ENCODE assay signal across 14 mouse cellular contexts in the genomic region with DNA sequence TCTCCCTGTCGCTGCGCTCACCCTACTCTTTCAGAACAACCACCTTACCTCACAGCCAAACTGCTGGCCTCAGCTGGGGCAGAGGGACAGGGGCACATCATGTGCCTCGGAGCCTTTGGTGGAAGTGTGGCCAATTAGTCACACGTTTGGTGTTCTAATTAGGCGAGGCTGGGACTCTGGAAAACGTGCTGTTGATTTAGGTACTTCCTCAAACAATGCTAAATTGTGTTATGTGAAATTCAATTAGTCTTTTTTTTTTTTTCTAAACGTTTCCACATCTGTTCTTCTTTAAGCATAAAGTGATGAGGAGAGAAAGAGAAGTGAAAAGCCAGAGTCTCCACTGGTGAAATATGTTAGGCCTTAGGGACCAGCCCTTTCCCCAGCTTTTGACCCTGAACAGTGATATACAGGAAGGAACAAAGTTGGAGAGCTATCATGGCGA.
DNase-seq lines count a peak whose midpoint lies in the region; ATAC-seq lines count a peak whose summit lies in the region.
"Had no signal": no experiment of that assay in that cellular context is flagged by ENCODE, and none has a peak within 500 bp of the region (broad histone marks: within the 10 kb centered on the region; RNA-seq: fewer than 3 reads in every experiment).

No protein-coding gene starts in this region.

- 19% methylated on average over 8 of the region's 8 CpGs for WGBS in forebrain, embryonic 10.5 days
- 18% methylated on average over 8 of the region's 8 CpGs for WGBS in forebrain, embryonic 14.5 days
- 7% methylated on average over 8 of the region's 8 CpGs for WGBS in embryonic facial prominence, embryonic 11.5 days
- 9% methylated on average over 8 of the region's 8 CpGs for WGBS in limb, embryonic 13.5 days

- H3K4me3 ChIP-seq in forebrain, embryonic 10.5 days: no peak overlapping the region
- no peak overlapping the region for H3K4me3 ChIP-seq in forebrain, embryonic 14.5 days (ENCODE audit: low read depth, low read length)
- no peak overlapping the region for H3K4me3 ChIP-seq in embryonic facial prominence, embryonic 11.5 days (ENCODE audit: low read depth, low read length)
- no peak overlapping the region for H3K4me3 ChIP-seq in limb, embryonic 13.5 days

- peaks cover 15% of the 10 kb centered on the region for H3K4me1 ChIP-seq in forebrain, embryonic 10.5 days
- 0 out of 2 replicates have a peak, but pooled peaks cover 2% of the 10 kb centered on the region for H3K4me1 ChIP-seq in forebrain, embryonic 14.5 days (ENCODE audit: control insufficient read depth, insufficient read depth, low read length)
- H3K4me1 ChIP-seq in embryonic facial prominence, embryonic 11.5 days (ENCODE audit: control insufficient read depth, insufficient read depth, low read length): no peaks in the 10 kb centered on the region
- H3K4me1 ChIP-seq in limb, embryonic 13.5 days: peaks cover 3% of the 10 kb centered on the region; the same call in 1 of the 2 replicates

- peak; percentile 21 for DNase-seq in forebrain, embryonic 10.5 days (ENCODE audit: extremely low spot score, low spot score)
- DNase-seq in forebrain, embryonic 14.5 days (ENCODE audit: low spot score): no peak
- DNase-seq in kidney, postnatal 4 days: peak; percentile 35 to 38
- DNase-seq in kidney, adult 8-10 months: no peak
- DNase-seq in embryonic facial prominence, embryonic 11.5 days (ENCODE audit: low spot score): peak; percentile 58
- no peak for DNase-seq in frontal cortex, postnatal 10 days (ENCODE audit: low spot score in 2 of 2)
- DNase-seq: adrenal gland, adult 2 months; cerebellum, postnatal 36 days; gastrocnemius, postnatal 25 days; kidney, adult 2 months had no signal

- no peak overlapping the region for H3K9ac ChIP-seq in forebrain, embryonic 14.5 days (ENCODE audit: low read length)
- no peak overlapping the region for H3K9ac ChIP-seq in embryonic facial prominence, embryonic 11.5 days (replicated peaks; ENCODE audit: low read length)
- no peak overlapping the region for H3K9ac ChIP-seq in limb, embryonic 13.5 days

- no peak overlapping the region for H3K4me2 ChIP-seq in forebrain, embryonic 14.5 days (ENCODE audit: low read length)
- H3K4me2 ChIP-seq in embryonic facial prominence, embryonic 11.5 days (ENCODE audit: low read depth, low read length): no peak overlapping the region
- no peak overlapping the region for H3K4me2 ChIP-seq in limb, embryonic 13.5 days (replicated peaks)

- no peaks in the 10 kb centered on the region for H3K36me3 ChIP-seq in forebrain, embryonic 10.5 days (replicated peaks)
- no peaks in the 10 kb centered on the region for H3K36me3 ChIP-seq in forebrain, embryonic 14.5 days (ENCODE audit: control insufficient read depth, insufficient read depth, low read length)
- H3K36me3 ChIP-seq in embryonic facial prominence, embryonic 11.5 days (replicated peaks; ENCODE audit: control insufficient read depth, insufficient read depth, low read depth, low read length): no peaks in the 10 kb centered on the region
- H3K36me3 ChIP-seq in limb, embryonic 13.5 days: no peaks in the 10 kb centered on the region

- H3K27me3 ChIP-seq in forebrain, embryonic 10.5 days (ENCODE audit: poor library complexity, severe bottlenecking): no peaks in the 10 kb centered on the region
- no peaks in the 10 kb centered on the region for H3K27me3 ChIP-seq in forebrain, embryonic 14.5 days (replicated peaks; ENCODE audit: control insufficient read depth, insufficient read depth, low read length)
- no peaks in the 10 kb centered on the region for H3K27me3 ChIP-seq in embryonic facial prominence, embryonic 11.5 days (ENCODE audit: control insufficient read depth, insufficient read depth, low read length)
- peaks cover 16% of the 10 kb centered on the region for H3K27me3 ChIP-seq in limb, embryonic 13.5 days

- peak overlapping the region; percentile 35; the same call in 1 of the 2 replicates for H3K27ac ChIP-seq in forebrain, embryonic 10.5 days
- no peak overlapping the region for H3K27ac ChIP-seq in forebrain, embryonic 14.5 days (ENCODE audit: low read depth, low read length)
- H3K27ac ChIP-seq in embryonic facial prominence, embryonic 11.5 days (replicated peaks; ENCODE audit: low read depth, low read length): no peak overlapping the region
- no peak overlapping the region for H3K27ac ChIP-seq in limb, embryonic 13.5 days

- H3K9me3 ChIP-seq in forebrain, embryonic 10.5 days: no peaks in the 10 kb centered on the region
- no peaks in the 10 kb centered on the region for H3K9me3 ChIP-seq in forebrain, embryonic 14.5 days (replicated peaks; ENCODE audit: control insufficient read depth, low read length)
- no peaks in the 10 kb centered on the region for H3K9me3 ChIP-seq in embryonic facial prominence, embryonic 11.5 days (replicated peaks; ENCODE audit: control insufficient read depth, low read length)
- H3K9me3 ChIP-seq in limb, embryonic 13.5 days: no peaks in the 10 kb centered on the region

- no peak for ATAC-seq in forebrain, embryonic 14.5 days
- peak; percentile 78; the same call in 1 of the 2 replicates for ATAC-seq in embryonic facial prominence, embryonic 11.5 days (replicated peaks; ENCODE audit: insufficient number of reproducible peaks, low FRiP score, low TSS enrichment, low read depth)
- ATAC-seq in limb, embryonic 13.5 days (ENCODE audit: low FRiP score, low read depth): peak; percentile 51; the same call in 1 of the 2 replicates
- no peak for ATAC-seq in megakaryocyte-erythroid progenitor cell, adult 5-6 weeks (replicated peaks; ENCODE audit: low FRiP score, low TSS enrichment, poor library complexity, severe bottlenecking)
- ATAC-seq: hindbrain, embryonic 16.5 days; midbrain, embryonic 16.5 days had no signal

Comparison
In these comparisons a context has a peak if more than half of its experiments do, and no peak if none do; other contexts are left out.
1. DNase-seq: peak in forebrain, embryonic 10.5 days (single experiment), kidney, postnatal 4 days (2 of 2) and embryonic facial prominence, embryonic 11.5 days (single experiment); none in forebrain, embryonic 14.5 days (single experiment), kidney, adult 8-10 months (0 of 2) and frontal cortex, postnatal 10 days (0 of 2).
2. ATAC-seq: peak in embryonic facial prominence, embryonic 11.5 days (single experiment) and limb, embryonic 13.5 days (single experiment); none in forebrain, embryonic 14.5 days (single experiment) and megakaryocyte-erythroid progenitor cell, adult 5-6 weeks (single experiment).